Mouse (Mus musculus) hindbrain, embryonic 16.5 days (tissue): ENCODE results near the gene Kansl1l. TPM values are rescaled to one million over a fixed set of nuclear protein-coding genes. Genes with fewer than 3 reads are reported as not detected.

ENCODE experiments used
- ATAC-seq: fragments of 200-750 bp; cut with Nextera tagmentation; 2 replicates; pipeline ENCODE4 v1.8.0; 2017; ENCODE audit warnings: moderate TSS enrichment, moderate library complexity
- H3K27ac ChIP-seq: fragments of 300-500 bp; sonication (generic); 2 replicates; pipeline ENCODE4 v1.5.1; 2014; ENCODE audit warnings: low read depth, mild to moderate bottlenecking, control low read depth, low read length, moderate library complexity
- H3K27me3 ChIP-seq: fragments of 300-500 bp; sonication (generic); replicated peaks from 2 replicates; pipeline ENCODE4 v1.6.1; 2014; ENCODE audit warnings: low read length; ENCODE audit not compliant: control insufficient read depth, insufficient read depth
- H3K36me3 ChIP-seq: fragments of 300-500 bp; sonication (generic); 2 replicates; pipeline ENCODE4 v1.6.1; 2014; ENCODE audit warnings: mild to moderate bottlenecking, low read length, moderate library complexity, mixed read lengths; ENCODE audit not compliant: control insufficient read depth, insufficient read depth
- H3K4me1 ChIP-seq: fragments of 300-500 bp; sonication (generic); 2 replicates; pipeline ENCODE4 v1.6.1; 2014; ENCODE audit warnings: low read depth, low read length; ENCODE audit not compliant: control insufficient read depth, insufficient read depth
- H3K4me2 ChIP-seq: fragments of 300-500 bp; sonication (generic); 2 replicates; pipeline ENCODE4 v1.6.1; 2014; ENCODE audit warnings: mild to moderate bottlenecking, low read length, control low read depth, moderate library complexity
- H3K4me3 ChIP-seq: fragments of 300-500 bp; sonication (generic); 2 replicates; pipeline ENCODE4 v1.5.1; 2014; ENCODE audit warnings: mild to moderate bottlenecking, low read length, control low read depth, moderate library complexity
- H3K9ac ChIP-seq: fragments of 300-500 bp; sonication (generic); 2 replicates; pipeline ENCODE4 v1.6.1; 2014; ENCODE audit warnings: low read depth, mild to moderate bottlenecking, control low read depth, low read length, moderate library complexity
- H3K9me3 ChIP-seq: fragments of 300-500 bp; sonication (generic); 2 replicates; pipeline ENCODE4 v1.6.1; 2014; ENCODE audit warnings: mild to moderate bottlenecking, low read length, moderate library complexity; ENCODE audit not compliant: control insufficient read depth
- WGBS: fragments of 180-500 bp; shearing (Covaris S2); extraction: QIAGEN DNeasy Blood & Tissue Kit; methylation state at CpG from one replicate; pipeline ENCODE4 v1.1.7; 2014; 5-methylcytosine and 5-hydroxymethylcytosine counted together
- polyA plus RNA-seq: library from polyadenylated mRNA; unstranded; fragments of >200 nt; fragmentation: Nextera tagmentation; extraction: Ambion mirVana; gene quantifications from 2 replicates; pipeline ENCODE4 v1.2.1, GENCODE M21; 2015

Gene Kansl1l
- polyA plus RNA-seq, 1 experiment from 2014 or later: 9.9 TPM

- 77% methylated on average over 9 of the region's 9 CpGs for WGBS
- no peaks in the 10 kb centered on the region for H3K36me3 ChIP-seq
- no peak overlapping the region for H3K27ac ChIP-seq
- H3K4me1 ChIP-seq: peaks cover 6% of the 10 kb centered on the region
- no peak overlapping the region for H3K9ac ChIP-seq
- ATAC-seq: no peak
- no peaks in the 10 kb centered on the region for H3K27me3 ChIP-seq
- no peak overlapping the region for H3K4me2 ChIP-seq
- no peaks in the 10 kb centered on the region for H3K9me3 ChIP-seq
- no peak overlapping the region for H3K4me3 ChIP-seq
Observed at GRCm38 (mm10) chr1:66821966-66822365, 4.6 kb upstream of the Kansl1l start.

DNA sequence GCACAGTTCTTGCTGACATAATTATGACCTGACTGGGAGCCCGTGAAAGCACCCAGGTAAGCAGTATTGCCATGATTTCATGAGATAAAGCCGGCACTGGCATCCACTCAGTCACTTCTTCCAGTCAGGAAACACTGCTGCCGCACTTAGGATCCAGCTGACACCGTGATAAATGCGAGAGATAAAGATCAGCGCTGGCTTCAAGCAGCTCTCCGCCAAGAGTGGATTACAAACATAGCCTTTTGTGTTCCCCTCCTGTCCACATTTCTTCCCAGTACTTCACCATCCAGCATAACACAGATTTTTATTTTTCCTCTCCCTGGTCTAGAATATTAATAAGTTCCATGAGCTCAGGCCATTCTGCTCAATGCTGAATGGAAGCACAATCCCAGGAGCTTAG, 2.9 kb upstream of the Kansl1l start:
- no peaks in the 10 kb centered on the region for H3K27me3 ChIP-seq
- H3K9me3 ChIP-seq: no peaks in the 10 kb centered on the region
- peak overlapping the region; percentile 4 for H3K4me2 ChIP-seq
- no peak overlapping the region for H3K27ac ChIP-seq
- H3K9ac ChIP-seq: no peak overlapping the region
- WGBS: 23% methylated on average over 7 of the region's 7 CpGs
- ATAC-seq: no peak
- peaks cover 9% of the 10 kb centered on the region for H3K4me1 ChIP-seq
- no peak overlapping the region for H3K4me3 ChIP-seq
- no peaks in the 10 kb centered on the region for H3K36me3 ChIP-seq

DNA sequence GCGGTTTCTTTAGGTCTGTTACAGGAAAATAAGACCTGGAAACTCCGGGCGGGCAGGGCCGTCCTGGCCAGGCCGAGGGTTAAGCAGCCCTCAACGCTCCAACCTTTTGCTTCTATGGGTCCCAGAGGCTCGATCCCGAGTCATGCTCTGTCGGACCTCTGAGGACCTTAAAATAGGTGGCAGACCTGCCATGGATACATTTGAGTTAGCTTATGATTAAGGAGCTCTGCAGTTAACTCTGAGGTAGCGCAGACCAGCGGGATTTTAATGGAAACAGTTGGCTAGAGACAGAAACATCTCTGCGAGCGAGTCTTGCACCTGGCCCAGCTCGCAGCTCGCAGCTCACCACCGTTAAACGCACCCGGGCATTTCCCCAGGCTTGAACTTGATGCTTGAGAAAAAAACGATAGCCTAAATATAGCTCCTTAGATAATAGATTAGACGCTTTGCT, 528 bp upstream of the Kansl1l start:
- Histone ChIP-seq H3K27me3 (no peaks in the 10 kb centered on the region), H3K9ac (peak overlapping the region; percentile 98), H3K36me3 (no peaks in the 10 kb centered on the region), H3K4me3 (peak overlapping the region; percentile 91), H3K27ac (peak overlapping the region; percentile 99), H3K9me3 (no peaks in the 10 kb centered on the region), H3K4me2 (peak overlapping the region; percentile 96), H3K4me1 (peaks cover 16% of the 10 kb centered on the region)
- under 1% methylated on average over 20 of the region's 20 CpGs for WGBS
- ATAC-seq: peak; percentile 70

DNA sequence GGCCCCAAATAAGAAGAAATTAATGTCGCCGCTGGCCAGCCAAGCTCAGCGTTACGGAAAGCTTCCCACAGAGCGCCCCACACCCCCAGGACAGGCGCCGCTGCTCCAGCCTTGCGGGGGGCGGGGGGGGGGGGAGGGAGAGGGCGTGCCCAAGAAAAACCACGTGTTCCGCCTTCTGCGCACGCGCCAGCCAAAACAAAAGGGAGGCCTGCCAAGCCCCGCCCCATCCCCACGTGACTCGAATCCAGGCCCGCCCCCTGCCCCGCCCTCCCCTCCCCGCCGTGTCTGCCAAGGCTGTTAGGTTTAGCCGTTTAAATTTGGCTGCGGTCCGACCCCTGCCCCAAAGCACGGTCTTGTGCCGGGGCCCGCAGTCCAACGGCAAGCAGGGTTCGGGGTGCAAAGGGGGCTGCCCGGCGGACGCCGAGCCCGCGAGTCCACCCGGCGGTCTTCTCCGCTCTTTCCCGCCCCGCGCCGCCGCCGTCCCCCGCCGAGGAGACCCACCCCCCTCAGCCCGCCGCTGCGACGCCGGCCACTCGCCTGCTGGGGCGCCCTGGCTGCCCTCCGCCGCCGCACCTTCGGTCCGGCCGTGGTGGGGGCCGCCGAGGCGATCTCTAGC, 417 bp downstream of the Kansl1l start:
- Histone ChIP-seq H3K9me3 (no peaks in the 10 kb centered on the region), H3K4me1 (peaks cover 16% of the 10 kb centered on the region), H3K36me3 (no peaks in the 10 kb centered on the region), H3K27ac (peak overlapping the region; percentile 99), H3K4me2 (peak overlapping the region; percentile 96), H3K4me3 (peak overlapping the region; percentile 91), H3K27me3 (no peaks in the 10 kb centered on the region), H3K9ac (peak overlapping the region; percentile 98)
- under 1% methylated on average over 38 of the region's 63 CpGs for WGBS
- peak; percentile 86 for ATAC-seq

DNA sequence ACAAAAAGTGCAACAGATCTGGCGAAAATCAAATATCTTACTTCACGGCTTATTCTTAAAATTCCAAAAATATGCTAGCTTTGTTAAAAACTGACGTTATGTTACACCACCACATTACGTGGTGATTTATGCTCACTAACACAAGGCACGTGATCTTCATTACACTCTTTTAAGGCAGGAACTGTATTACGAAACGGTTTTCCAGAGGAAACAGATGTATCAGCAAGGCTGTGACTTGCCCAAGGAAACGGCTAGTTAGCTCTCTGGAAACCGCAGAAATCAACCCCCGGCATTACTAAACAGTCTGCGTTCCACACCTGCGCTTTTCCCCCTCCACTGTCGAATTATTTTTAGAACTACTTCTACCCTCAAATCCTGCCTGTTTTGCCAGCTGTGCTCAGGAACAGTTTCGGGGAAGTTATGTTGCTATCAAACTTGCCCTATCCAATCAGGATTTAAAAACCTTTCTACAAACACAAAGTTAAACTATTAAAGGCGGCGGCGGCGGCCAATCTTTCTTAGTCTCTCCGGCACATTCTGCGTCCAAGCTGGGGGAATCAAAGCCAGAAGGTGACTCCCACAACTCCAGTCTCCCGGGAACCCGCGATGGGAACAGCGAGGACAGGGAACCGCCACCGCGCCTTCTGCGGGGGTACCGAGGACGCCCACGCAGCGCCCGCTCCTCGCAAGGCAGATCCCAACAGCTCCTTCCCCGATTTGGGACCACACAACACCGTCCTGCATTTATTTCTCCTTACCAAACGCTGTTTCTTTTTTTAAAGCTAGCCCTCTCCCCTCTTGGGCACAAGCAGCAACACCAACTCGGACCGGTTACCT, 1.2 kb downstream of the Kansl1l start:
- Histone ChIP-seq H3K4me1 (peaks cover 16% of the 10 kb centered on the region), H3K9ac (peak overlapping the region; percentile 79), H3K4me3 (peak overlapping the region; percentile 91), H3K4me2 (peak overlapping the region; percentile 69), H3K27ac (peak overlapping the region; percentile 89), H3K36me3 (no peaks in the 10 kb centered on the region), H3K9me3 (no peaks in the 10 kb centered on the region), H3K27me3 (no peaks in the 10 kb centered on the region)
- WGBS: under 1% methylated on average over 39 of the region's 39 CpGs
- ATAC-seq: peak; percentile 48

DNA sequence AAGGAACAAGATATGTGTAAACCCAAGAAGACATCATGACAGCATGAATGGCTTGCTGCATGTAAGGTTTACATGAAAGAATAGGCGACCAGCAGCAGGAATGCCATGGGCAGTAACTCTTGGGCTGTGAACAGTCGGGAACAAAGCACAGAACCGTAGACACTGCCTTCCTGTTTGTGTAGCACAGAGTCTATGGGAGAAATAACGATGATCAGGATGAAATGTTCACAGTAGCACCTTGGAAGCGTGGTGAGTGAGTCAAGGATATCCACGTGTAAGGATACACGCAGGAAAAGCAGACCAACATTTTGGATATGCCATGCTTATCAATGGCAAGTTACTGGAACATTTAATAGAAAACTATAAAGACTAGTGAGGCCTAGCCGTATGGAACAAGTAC, 2.6 kb downstream of the Kansl1l start:
- Histone ChIP-seq H3K27ac (no peak overlapping the region), H3K4me2 (peak overlapping the region; percentile 22), H3K4me3 (no peak overlapping the region), H3K27me3 (no peaks in the 10 kb centered on the region), H3K4me1 (peaks cover 14% of the 10 kb centered on the region), H3K9ac (no peak overlapping the region), H3K9me3 (no peaks in the 10 kb centered on the region), H3K36me3 (no peaks in the 10 kb centered on the region)
- no peak for ATAC-seq
- 54% methylated on average over 8 of the region's 8 CpGs for WGBS

- H3K9me3 ChIP-seq: no peaks in the 10 kb centered on the region
- peaks cover 14% of the 10 kb centered on the region for H3K4me1 ChIP-seq
- H3K9ac ChIP-seq: no peak overlapping the region
- H3K27me3 ChIP-seq: no peaks in the 10 kb centered on the region
- H3K27ac ChIP-seq: no peak overlapping the region
- no peaks in the 10 kb centered on the region for H3K36me3 ChIP-seq
- no peak for ATAC-seq
- whole genome bisulfite sequencing: 79% methylated on average over 1 of the region's 1 CpGs
- H3K4me3 ChIP-seq: no peak overlapping the region
- H3K4me2 ChIP-seq: no peak overlapping the region
Observed at GRCm38 (mm10) chr1:66813191-66813590, 4.2 kb downstream of the Kansl1l start.

GRCm38 (mm10) chr1:66806821-66807220, 10.5 kb downstream of the Kansl1l start:
- Histone ChIP-seq H3K9me3 (no peaks in the 10 kb centered on the region), H3K4me2 (no peak overlapping the region), H3K4me1 (no peaks in the 10 kb centered on the region), H3K27ac (no peak overlapping the region), H3K9ac (no peak overlapping the region), H3K36me3 (no peaks in the 10 kb centered on the region), H3K27me3 (no peaks in the 10 kb centered on the region), H3K4me3 (no peak overlapping the region)
- 79% methylated on average over 1 of the region's 1 CpGs for WGBS
- ATAC-seq: no peak

GRCm38 (mm10) chr1:66805408-66805807, 12.0 kb downstream of the Kansl1l start:
- Histone ChIP-seq H3K4me3 (no peak overlapping the region), H3K4me1 (no peaks in the 10 kb centered on the region), H3K9ac (no peak overlapping the region), H3K27me3 (no peaks in the 10 kb centered on the region), H3K27ac (no peak overlapping the region), H3K4me2 (no peak overlapping the region), H3K36me3 (0 out of 2 replicates have a peak, but pooled peaks cover 7% of the 10 kb centered on the region), H3K9me3 (no peaks in the 10 kb centered on the region)
- ATAC-seq: no peak
- 82% methylated on average over 1 of the region's 1 CpGs for WGBS
